Mouse (Mus musculus) hindbrain, embryonic 12.5 days (tissue): ENCODE measurements around the gene Cdk5r1. TPM values are rescaled to one million over a fixed set of nuclear protein-coding genes. Genes with fewer than 3 reads are reported as not detected.

Experiments
- ATAC-seq: fragments of 200-750 bp; cut with Nextera tagmentation; 2 replicates; pipeline ENCODE4 v1.8.0; 2017; ENCODE audit warnings: moderate TSS enrichment; ENCODE audit not compliant: low FRiP score
- H3K27ac ChIP-seq: fragments of 300-500 bp; sonication (generic); 2 replicates; pipeline ENCODE4 v1.5.1; 2016; ENCODE audit warnings: mild to moderate bottlenecking
- H3K27me3 ChIP-seq: fragments of 300-500 bp; sonication (generic); 2 replicates; pipeline ENCODE4 v1.6.1; 2016; ENCODE audit warnings: mild to moderate bottlenecking
- H3K36me3 ChIP-seq: fragments of 300-500 bp; sonication (generic); 2 replicates; pipeline ENCODE4 v1.6.1; 2016; ENCODE audit warnings: mild to moderate bottlenecking
- H3K4me1 ChIP-seq: fragments of 300-500 bp; sonication (generic); 2 replicates; pipeline ENCODE4 v1.6.1; 2016
- H3K4me2 ChIP-seq: fragments of 300-500 bp; sonication (generic); replicated peaks from 2 replicates; pipeline ENCODE4 v1.6.1; 2016; ENCODE audit warnings: mild to moderate bottlenecking
- H3K4me3 ChIP-seq: fragments of 300-500 bp; sonication (generic); 2 replicates; pipeline ENCODE4 v1.5.1; 2016; ENCODE audit warnings: mild to moderate bottlenecking
- H3K9ac ChIP-seq: fragments of 300-500 bp; sonication (generic); 2 replicates; pipeline ENCODE4 v1.6.1; 2016; ENCODE audit warnings: mild to moderate bottlenecking, moderate library complexity
- H3K9me3 ChIP-seq: fragments of 300-500 bp; sonication (generic); replicated peaks from 2 replicates; pipeline ENCODE4 v1.6.1; 2016; ENCODE audit warnings: mild to moderate bottlenecking
- WGBS: fragments of 180-500 bp; shearing (Covaris S2); methylation state at CpG from one replicate; pipeline ENCODE4 v1.1.7; 2016; 5-methylcytosine and 5-hydroxymethylcytosine counted together
- polyA plus RNA-seq: library from polyadenylated mRNA; unstranded; fragments of >200 nt; fragmentation: Nextera tagmentation; extraction: Ambion mirVana; gene quantifications from 2 replicates; pipeline ENCODE4 v1.2.1, GENCODE M21; 2016

Cdk5r1 gene
- polyA plus RNA-seq, 1 experiment from 2014 or later = 76.3 TPM

DNA sequence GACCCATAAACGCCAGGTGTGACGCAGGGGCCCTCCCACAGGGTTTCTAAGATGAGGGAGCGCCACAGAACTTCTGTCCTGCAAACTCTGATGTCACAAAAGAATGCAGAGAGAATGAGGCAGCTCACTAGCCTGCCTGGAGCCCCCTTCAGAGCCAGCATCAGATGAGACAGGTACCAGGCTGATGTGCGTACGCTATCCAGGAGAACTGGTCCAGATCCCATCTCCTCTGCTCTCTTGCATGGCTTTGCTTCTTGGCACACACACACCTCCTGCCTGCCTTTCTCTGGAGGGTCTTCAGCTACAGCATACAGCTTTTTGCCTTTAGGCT lies 32.3 kb downstream of the Cdk5r1 start:
- no peak for ATAC-seq
- Histone ChIP-seq H3K27ac (no peak overlapping the region), H3K4me2 (no peak overlapping the region), H3K27me3 (no peaks in the 10 kb centered on the region), H3K4me3 (no peak overlapping the region), H3K9ac (no peak overlapping the region), H3K9me3 (no peaks in the 10 kb centered on the region), H3K36me3 (no peaks in the 10 kb centered on the region), H3K4me1 (peaks cover 34% of the 10 kb centered on the region)
- 61% methylated on average over 5 of the region's 5 CpGs for WGBS

DNA sequence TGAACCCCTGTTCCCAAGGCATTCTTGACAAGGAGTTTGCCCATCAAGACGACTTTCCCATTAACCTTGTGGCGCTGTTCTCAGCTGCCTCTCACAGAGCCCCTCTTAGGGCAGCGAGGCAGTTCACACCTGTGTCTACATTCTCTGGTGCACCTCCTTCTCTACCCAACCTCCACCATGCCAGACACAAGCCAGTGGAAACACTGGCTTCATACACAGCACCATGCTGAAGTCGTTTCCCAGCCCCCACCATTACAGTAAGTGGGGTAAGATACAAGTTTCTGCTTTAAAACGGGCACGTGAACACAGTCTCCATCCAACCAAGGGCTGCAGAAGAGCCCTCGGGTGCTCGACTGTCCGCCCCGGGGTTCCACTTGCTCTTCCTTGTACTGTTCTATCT lies 33.3 kb downstream of the Cdk5r1 start:
- Histone ChIP-seq H3K9me3 (no peaks in the 10 kb centered on the region), H3K4me2 (no peak overlapping the region), H3K4me3 (no peak overlapping the region), H3K4me1 (peaks cover 27% of the 10 kb centered on the region), H3K27me3 (no peaks in the 10 kb centered on the region), H3K27ac (no peak overlapping the region), H3K36me3 (no peaks in the 10 kb centered on the region), H3K9ac (no peak overlapping the region)
- 90% methylated on average over 10 of the region's 10 CpGs for WGBS
- no peak for ATAC-seq

DNA sequence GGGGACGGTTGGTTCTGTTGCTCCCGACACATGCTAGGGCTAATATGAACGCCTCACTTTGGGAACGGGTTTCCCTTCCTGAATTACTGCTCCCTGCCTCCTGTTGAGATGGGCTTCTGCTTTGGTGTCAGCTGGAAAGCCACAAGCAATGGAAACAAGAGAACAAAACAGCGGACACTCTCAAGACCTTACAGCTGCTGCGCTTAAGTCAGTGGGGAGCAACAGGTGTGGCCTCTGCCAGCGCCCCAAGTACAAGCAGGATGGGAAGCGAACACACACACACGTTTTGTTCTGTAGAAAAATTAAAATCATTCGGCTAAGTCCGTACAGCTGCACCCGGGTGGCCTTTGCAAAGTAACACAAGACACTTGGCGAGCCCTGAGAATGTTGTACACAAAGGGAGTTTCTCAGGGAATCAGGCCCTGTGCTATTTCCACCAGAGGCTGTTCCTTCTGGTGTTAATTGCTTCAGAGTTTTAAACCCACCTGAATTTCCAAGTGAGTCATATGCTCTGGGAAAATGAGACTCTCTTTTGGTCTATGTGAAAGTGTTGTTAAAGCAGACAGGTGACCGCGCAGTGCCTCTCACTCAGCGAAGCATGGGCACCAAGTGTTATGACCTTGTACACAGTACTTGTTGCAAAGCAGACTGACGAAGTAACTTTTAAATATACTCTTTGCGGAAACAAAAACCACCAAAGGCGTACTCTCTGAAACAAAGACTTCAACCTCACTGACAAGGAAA lies 35.7 kb downstream of the Cdk5r1 start:
- no peak overlapping the region for H3K4me2 ChIP-seq
- H3K9me3 ChIP-seq = no peaks in the 10 kb centered on the region
- H3K36me3 ChIP-seq = no peaks in the 10 kb centered on the region
- H3K27ac ChIP-seq = no peak overlapping the region
- no peaks in the 10 kb centered on the region for H3K27me3 ChIP-seq
- no peak for ATAC-seq
- H3K9ac ChIP-seq = no peak overlapping the region
- H3K4me1 ChIP-seq = peaks cover 28% of the 10 kb centered on the region
- no peak overlapping the region for H3K4me3 ChIP-seq
- WGBS = 72% methylated on average over 19 of the region's 19 CpGs

DNA sequence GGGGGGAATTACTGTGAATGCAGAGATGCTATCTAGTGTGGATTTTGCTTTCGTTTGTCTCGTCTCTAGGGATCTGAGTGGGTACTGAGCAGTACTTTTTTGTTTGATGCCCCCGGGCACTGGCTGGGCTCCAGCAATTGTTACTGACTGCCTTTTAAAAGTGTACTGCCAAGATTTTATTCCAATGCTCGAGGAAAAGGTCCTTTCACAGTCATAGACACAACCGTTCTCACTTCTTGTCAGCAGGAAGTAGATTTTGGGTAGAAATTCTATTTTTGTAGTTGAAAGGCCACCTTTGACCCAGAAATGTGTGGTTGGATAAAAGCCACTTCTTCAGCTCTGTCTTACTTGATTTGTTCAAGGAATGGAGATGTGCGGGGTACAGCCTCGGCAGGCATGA lies 37.0 kb downstream of the Cdk5r1 start:
- Histone ChIP-seq H3K27me3 (no peaks in the 10 kb centered on the region), H3K4me2 (no peak overlapping the region), H3K4me1 (peaks cover 35% of the 10 kb centered on the region), H3K4me3 (no peak overlapping the region), H3K27ac (no peak overlapping the region), H3K9me3 (no peaks in the 10 kb centered on the region), H3K36me3 (no peaks in the 10 kb centered on the region), H3K9ac (no peak overlapping the region)
- ATAC-seq = no peak
- 64% methylated on average over 7 of the region's 7 CpGs for WGBS

DNA sequence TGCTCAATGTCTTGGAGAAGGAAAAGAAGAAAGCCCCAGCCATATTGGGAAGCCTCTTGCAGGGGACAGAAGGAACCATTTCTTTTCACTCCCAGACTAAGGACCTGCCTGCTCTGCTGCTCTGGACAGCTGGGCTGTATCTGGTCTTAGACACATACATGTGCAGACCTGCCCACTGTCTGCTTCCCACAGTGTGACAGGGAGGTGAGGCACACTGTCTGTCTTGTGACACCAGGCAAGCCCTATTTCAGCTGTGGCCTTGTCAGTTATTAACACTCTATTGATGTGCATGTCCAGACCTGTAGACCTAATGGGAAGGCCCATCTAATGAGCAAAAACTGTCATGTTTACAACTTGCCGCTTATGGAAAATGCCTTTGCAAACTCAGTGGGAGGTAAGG lies 38.5 kb downstream of the Cdk5r1 start:
- no peaks in the 10 kb centered on the region for H3K9me3 ChIP-seq
- WGBS = 60% methylated on average over 1 of the region's 1 CpGs
- H3K36me3 ChIP-seq = no peaks in the 10 kb centered on the region
- H3K9ac ChIP-seq = no peak overlapping the region
- no peak overlapping the region for H3K4me3 ChIP-seq
- H3K27me3 ChIP-seq = peaks cover 4% of the 10 kb centered on the region; the same call in 1 of the 2 replicates
- no peak overlapping the region for H3K4me2 ChIP-seq
- ATAC-seq = no peak
- H3K27ac ChIP-seq = no peak overlapping the region
- H3K4me1 ChIP-seq = peaks cover 43% of the 10 kb centered on the region

DNA sequence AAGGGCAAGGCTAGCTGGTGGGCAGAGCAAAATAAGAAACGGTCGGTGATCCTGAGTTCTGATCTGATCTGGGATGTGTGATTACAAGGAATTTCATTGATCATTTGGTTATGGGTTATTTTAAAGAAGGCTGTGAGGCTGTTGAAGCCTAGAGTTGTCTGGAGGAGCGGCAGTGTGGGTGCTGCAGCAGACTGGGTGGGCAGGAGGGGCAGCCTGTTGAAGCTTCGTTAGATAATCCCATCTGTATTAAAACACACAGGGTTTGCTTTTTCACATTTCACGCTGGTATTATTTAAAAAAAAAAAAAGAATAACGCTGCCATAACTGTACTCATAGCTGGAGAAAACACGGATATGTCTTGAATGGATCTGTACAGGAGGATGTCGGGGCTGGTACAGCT lies 39.1 kb downstream of the Cdk5r1 start:
- H3K27ac ChIP-seq = no peak overlapping the region
- H3K9ac ChIP-seq = no peak overlapping the region
- H3K4me3 ChIP-seq = no peak overlapping the region
- no peaks in the 10 kb centered on the region for H3K36me3 ChIP-seq
- H3K4me2 ChIP-seq = no peak overlapping the region
- H3K9me3 ChIP-seq = no peaks in the 10 kb centered on the region
- H3K4me1 ChIP-seq = peaks cover 43% of the 10 kb centered on the region
- 82% methylated on average over 8 of the region's 8 CpGs for WGBS
- no peak for ATAC-seq
- peaks cover 4% of the 10 kb centered on the region; the same call in 1 of the 2 replicates for H3K27me3 ChIP-seq

DNA sequence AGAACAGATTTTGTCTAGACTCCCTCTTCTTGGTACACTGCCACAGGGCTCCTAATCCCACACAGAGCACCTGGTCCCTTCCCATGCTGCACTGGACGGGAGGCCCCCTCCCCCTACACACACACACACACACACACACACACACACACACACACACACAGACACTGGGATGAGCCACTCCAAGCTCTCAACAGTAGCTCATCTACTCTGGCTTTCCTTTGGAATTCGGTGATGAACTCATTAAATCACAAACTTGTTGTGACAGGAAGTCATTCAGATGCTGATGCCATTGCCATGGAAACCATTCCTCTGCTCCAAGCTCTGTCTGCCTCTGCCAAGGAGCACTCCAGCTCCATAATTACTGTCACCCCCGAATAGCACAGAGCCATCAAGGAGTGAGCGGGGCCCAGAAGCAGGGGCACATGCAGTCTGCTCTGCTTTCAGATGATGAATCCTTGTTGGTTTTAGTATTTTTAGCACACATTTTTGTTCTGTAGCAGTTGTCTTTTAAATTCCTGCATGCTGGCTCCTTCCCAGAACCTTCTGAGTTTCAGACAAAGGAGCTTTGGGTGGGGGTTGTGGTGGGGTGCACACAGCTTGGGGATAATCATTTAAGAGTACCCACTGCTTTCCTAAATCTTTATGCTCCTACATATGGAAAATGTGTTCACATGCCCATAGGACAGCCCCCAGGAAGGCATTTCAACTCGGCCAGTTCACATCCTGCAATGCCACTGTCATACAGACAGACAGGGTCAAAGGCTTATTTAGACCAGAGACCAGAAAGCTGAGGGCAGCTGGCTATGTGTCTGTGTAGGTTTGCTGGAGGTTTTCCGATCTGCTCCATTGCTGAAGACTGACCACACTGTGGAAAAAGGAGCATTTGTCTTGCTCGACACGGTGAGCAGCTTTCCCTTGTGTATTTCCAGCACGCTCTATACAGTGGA lies 41.9 kb downstream of the Cdk5r1 start:
- Histone ChIP-seq H3K27me3 (peaks cover 4% of the 10 kb centered on the region; the same call in 1 of the 2 replicates), H3K9me3 (no peaks in the 10 kb centered on the region), H3K4me1 (peaks cover 37% of the 10 kb centered on the region), H3K9ac (no peak overlapping the region), H3K27ac (peak overlapping the region; percentile 84), H3K4me3 (no peak overlapping the region), H3K4me2 (no peak overlapping the region; the same call in 1 of the 2 replicates), H3K36me3 (no peaks in the 10 kb centered on the region)
- peak; percentile 96 for ATAC-seq
- 21% methylated on average over 9 of the region's 9 CpGs for WGBS

DNA sequence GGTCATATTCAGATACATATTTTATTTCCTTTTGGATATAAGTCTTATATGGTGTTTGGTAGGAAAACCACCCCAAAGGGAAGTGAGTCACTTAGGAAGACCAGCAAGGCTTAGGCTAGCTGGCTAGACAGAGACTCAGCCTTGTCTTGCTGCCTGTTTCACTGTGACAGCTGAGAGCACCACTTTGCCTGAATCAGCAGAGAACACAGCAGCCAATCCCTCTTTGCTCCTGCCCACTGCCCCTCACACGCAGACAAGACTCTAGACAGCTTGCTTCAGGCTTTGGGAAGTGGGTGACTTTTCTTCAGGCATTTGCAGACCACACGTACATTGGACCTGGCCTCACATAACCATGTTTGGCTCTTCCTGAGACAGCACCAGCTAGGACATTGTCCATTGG lies 44.3 kb downstream of the Cdk5r1 start:
- Histone ChIP-seq H3K27ac (no peak overlapping the region), H3K4me3 (no peak overlapping the region), H3K4me1 (peaks cover 27% of the 10 kb centered on the region), H3K9ac (no peak overlapping the region), H3K4me2 (no peak overlapping the region), H3K9me3 (no peaks in the 10 kb centered on the region), H3K36me3 (no peaks in the 10 kb centered on the region), H3K27me3 (peaks cover 4% of the 10 kb centered on the region; the same call in 1 of the 2 replicates)
- ATAC-seq = no peak
- WGBS = 69% methylated on average over 2 of the region's 2 CpGs

DNA sequence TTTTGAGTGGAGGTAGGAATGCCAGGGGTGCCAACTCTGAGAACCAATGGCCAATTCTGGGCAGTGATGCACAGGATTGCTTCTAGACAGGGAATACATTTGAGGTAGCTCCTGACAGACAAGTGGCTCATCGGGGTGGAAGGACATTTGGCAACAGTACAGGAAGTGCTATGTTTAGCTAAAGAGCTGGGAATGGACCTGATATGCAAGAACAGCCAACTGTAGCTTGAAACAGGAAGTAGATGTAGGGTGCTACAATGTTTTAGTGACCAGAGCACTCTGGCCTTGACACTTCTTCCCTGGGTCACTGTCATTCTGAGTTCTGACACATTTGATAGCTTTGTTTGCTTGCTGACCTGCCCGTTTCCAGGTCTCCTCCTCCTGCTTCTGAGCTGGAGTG lies 46.0 kb downstream of the Cdk5r1 start:
- WGBS = 57% methylated on average over 2 of the region's 2 CpGs
- Histone ChIP-seq H3K27ac (no peak overlapping the region), H3K4me1 (peaks cover 26% of the 10 kb centered on the region), H3K36me3 (no peaks in the 10 kb centered on the region), H3K4me3 (no peak overlapping the region), H3K27me3 (peaks cover 4% of the 10 kb centered on the region; the same call in 1 of the 2 replicates), H3K9me3 (no peaks in the 10 kb centered on the region), H3K9ac (no peak overlapping the region), H3K4me2 (no peak overlapping the region)
- ATAC-seq = no peak

DNA sequence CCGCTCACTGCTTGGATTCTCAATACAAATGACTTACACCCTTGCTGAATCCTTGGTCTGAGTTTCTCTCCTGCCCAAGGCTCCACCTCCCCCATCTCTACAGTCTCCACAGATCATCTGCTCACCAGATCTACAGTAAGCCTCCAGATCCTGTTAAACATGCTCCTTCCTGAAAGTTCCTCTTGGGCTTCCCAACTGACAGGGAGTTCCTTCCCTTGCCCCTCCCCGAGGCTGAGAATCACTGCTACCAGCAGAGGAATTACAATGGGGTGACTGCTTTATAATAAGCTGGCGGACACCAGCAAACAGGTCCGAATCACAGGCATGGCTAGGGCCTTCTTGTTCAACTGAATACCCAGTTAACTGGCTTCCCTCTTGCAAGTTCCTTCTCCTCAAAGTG lies 46.6 kb downstream of the Cdk5r1 start:
- 68% methylated on average over 4 of the region's 4 CpGs for WGBS
- Histone ChIP-seq H3K4me3 (no peak overlapping the region), H3K36me3 (no peaks in the 10 kb centered on the region), H3K9me3 (no peaks in the 10 kb centered on the region), H3K4me2 (no peak overlapping the region), H3K4me1 (peaks cover 20% of the 10 kb centered on the region), H3K27me3 (peaks cover 4% of the 10 kb centered on the region), H3K9ac (no peak overlapping the region), H3K27ac (no peak overlapping the region)
- no peak for ATAC-seq

DNA sequence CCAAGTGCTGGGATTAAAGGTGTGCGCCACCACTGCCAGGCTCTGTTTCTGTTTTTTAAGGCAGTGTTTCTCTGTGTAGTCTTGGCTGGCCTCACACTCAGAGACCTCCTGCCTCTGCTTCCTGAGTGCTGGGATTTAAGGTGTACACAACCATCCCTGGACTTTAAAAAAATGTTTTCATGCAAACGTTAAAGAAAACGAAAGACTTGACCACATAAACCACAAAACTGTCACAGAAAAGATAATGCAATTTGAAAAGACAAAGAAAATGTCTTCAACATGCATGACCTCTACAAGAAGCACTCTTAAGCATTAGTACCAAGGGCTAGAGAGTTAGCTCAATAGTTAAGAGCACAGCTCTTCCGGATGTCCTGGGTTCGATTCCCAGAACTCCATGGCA lies 47.4 kb downstream of the Cdk5r1 start:
- 93% methylated on average over 5 of the region's 5 CpGs for WGBS
- no peak overlapping the region for H3K4me3 ChIP-seq
- no peaks in the 10 kb centered on the region for H3K36me3 ChIP-seq
- no peak overlapping the region for H3K27ac ChIP-seq
- ATAC-seq = no peak
- peaks cover 12% of the 10 kb centered on the region for H3K4me1 ChIP-seq
- no peaks in the 10 kb centered on the region for H3K9me3 ChIP-seq
- H3K4me2 ChIP-seq = no peak overlapping the region
- H3K9ac ChIP-seq = no peak overlapping the region
- peaks cover 4% of the 10 kb centered on the region for H3K27me3 ChIP-seq

DNA sequence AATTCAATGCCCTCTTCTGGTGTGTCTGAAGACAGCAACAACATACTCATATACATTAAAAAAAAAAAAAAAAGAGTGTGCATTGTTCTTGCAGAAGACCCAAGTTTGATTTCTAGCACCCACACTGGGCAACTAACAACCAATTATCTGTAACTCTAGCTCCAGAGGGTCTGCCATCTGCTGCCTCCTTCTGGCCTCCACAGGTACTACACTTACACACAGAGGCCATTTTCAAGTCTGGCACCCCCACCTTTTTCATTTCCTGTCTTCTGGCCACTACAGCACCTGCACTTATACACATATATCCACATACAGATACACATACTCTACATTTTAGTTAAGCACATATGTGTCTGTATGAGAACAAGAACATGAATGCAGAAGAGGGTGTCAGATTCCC lies 50.9 kb downstream of the Cdk5r1 start:
- H3K4me2 ChIP-seq = no peak overlapping the region
- no peaks in the 10 kb centered on the region; the same call in 1 of the 2 replicates for H3K27me3 ChIP-seq
- no peak overlapping the region for H3K4me3 ChIP-seq
- H3K4me1 ChIP-seq = peaks cover 3% of the 10 kb centered on the region; the same call in 1 of the 2 replicates
- H3K27ac ChIP-seq = no peak overlapping the region
- ATAC-seq = no peak
- no peak overlapping the region for H3K9ac ChIP-seq
- H3K36me3 ChIP-seq = no peaks in the 10 kb centered on the region
- H3K9me3 ChIP-seq = no peaks in the 10 kb centered on the region
